Mouse (Mus musculus) heart, postnatal 0 days (tissue): ENCODE data around the gene Zfp810. TPM values are rescaled to one million over a fixed set of nuclear protein-coding genes. Genes with fewer than 3 reads are reported as not detected.

Source experiments
- ATAC-seq: fragments of 200-750 bp; cut with Nextera tagmentation; 2 replicates; pipeline ENCODE4 v1.8.0; 2017; ENCODE audit warnings: low read depth, moderate number of reproducible peaks, moderate library complexity; ENCODE audit not compliant: insufficient read depth
- DNase-seq: peaks from one replicate; pipeline ENCODE4 v3.0.0-alpha.2; 2016; ENCODE audit warnings: low spot score
- H3K27ac ChIP-seq: fragments of 300-500 bp; sonication (generic); 2 replicates; pipeline ENCODE4 v1.5.1; 2014; ENCODE audit warnings: low read depth, mild to moderate bottlenecking
- H3K27me3 ChIP-seq: fragments of 300-500 bp; sonication (generic); 2 replicates; pipeline ENCODE4 v1.6.1; 2014; ENCODE audit warnings: low read length, mixed read lengths; ENCODE audit not compliant: control insufficient read depth, insufficient read depth
- H3K36me3 ChIP-seq: fragments of 300-500 bp; sonication (generic); replicated peaks from 2 replicates; pipeline ENCODE4 v1.6.1; 2014; ENCODE audit warnings: low read length, mixed read lengths; ENCODE audit not compliant: control insufficient read depth, insufficient read depth
- H3K4me1 ChIP-seq: fragments of 300-500 bp; sonication (generic); 2 replicates; pipeline ENCODE4 v1.6.1; 2014; ENCODE audit warnings: antibody characterized with exemption; ENCODE audit not compliant: control insufficient read depth, insufficient read depth
- H3K4me2 ChIP-seq: fragments of 300-500 bp; sonication (generic); 2 replicates; pipeline ENCODE4 v1.6.1; 2014; ENCODE audit warnings: low read depth, mild to moderate bottlenecking, low read length, moderate library complexity
- H3K4me3 ChIP-seq: fragments of 300-500 bp; sonication (generic); 2 replicates; pipeline ENCODE4 v1.5.1; 2014; ENCODE audit warnings: low read depth, low read length
- H3K9ac ChIP-seq: fragments of 300-500 bp; sonication (generic); replicated peaks from 2 replicates; pipeline ENCODE4 v1.6.1; 2014; ENCODE audit warnings: low read depth, low read length, mixed read lengths
- H3K9me3 ChIP-seq: fragments of 300-500 bp; sonication (generic); replicated peaks from 2 replicates; pipeline ENCODE4 v1.6.1; 2016; ENCODE audit warnings: low read length; ENCODE audit not compliant: control insufficient read depth
- CTCF ChIP-seq: IDR thresholded peaks from 2 replicates; pipeline ENCODE4 v1.5.1; 2016; ENCODE audit warnings: antibody characterized with exemption, control low read depth, low read depth
- EP300 ChIP-seq: IDR thresholded peaks from 2 replicates; pipeline ENCODE4 v1.6.1; 2016; ENCODE audit warnings: antibody characterized with exemption, low read depth
- WGBS: fragments of 180-500 bp; shearing (Covaris S2); extraction: QIAGEN DNeasy Blood & Tissue Kit; methylation state at CpG from one replicate; pipeline ENCODE4 v1.1.7; 2014; 5-methylcytosine and 5-hydroxymethylcytosine counted together
- polyA plus RNA-seq: library from polyadenylated mRNA; unstranded; fragments of >200 nt; fragmentation: Nextera tagmentation; extraction: Ambion mirVana; gene quantifications from 2 replicates; pipeline ENCODE4 v1.2.1, GENCODE M21; 2015
- total RNA-seq: library from RNA; depleted of rRNA; stranded (reverse); fragments of >200 nt; gene quantifications from 2 replicates; pipeline ENCODE4 v1.2.3, GENCODE M21; 2014; ENCODE audit warnings: low replicate concordance; rRNA removed

The Zfp810 gene
- total RNA-seq, result 16.7 and 27.8 TPM in 2 replicates
- polyA plus RNA-seq, result 13.1 and 14.3 TPM in 2 replicates

GRCm38 (mm10) chr9:22307156-22307919, at the start of gene Zfp810:
Zfp810 (minus strand) TSS chr9:22307648.
- Histone ChIP-seq H3K27ac (peak within 1 kb of the TSS; percentile 82), H3K36me3 (peaks cover 26% of the 10 kb centered on the region), H3K4me3 (peak within 1 kb of the TSS; percentile 97), H3K9ac (peak within 1 kb of the TSS; percentile 96), H3K4me1 (0 out of 2 replicates have a peak, but pooled peaks cover 8% of the 10 kb centered on the region), H3K27me3 (no peaks in the 10 kb centered on the region), H3K4me2 (peak within 1 kb of the TSS; percentile 93), H3K9me3 (peaks cover 5% of the 10 kb centered on the region)
- under 1% methylated on average over 56 of the region's 56 CpGs for WGBS
- no peak for TF ChIP-seq CTCF
- TF ChIP-seq EP300, result no peak
- peak; percentile 98 for DNase-seq
- ATAC-seq, result peak; percentile 100

- Histone ChIP-seq H3K9me3 (no peaks in the 10 kb centered on the region), H3K9ac (no peak overlapping the region), H3K27ac (no peak overlapping the region), H3K27me3 (no peaks in the 10 kb centered on the region), H3K36me3 (peaks cover 72% of the 10 kb centered on the region), H3K4me1 (no peaks in the 10 kb centered on the region), H3K4me3 (no peak overlapping the region), H3K4me2 (no peak overlapping the region)
- ATAC-seq (no peak), DNase-seq (no peak)
- WGBS, result 95% methylated on average over 3 of the region's 3 CpGs
- TF ChIP-seq EP300 (no peak), CTCF (no peak)
Observed at GRCm38 (mm10) chr9:22355919-22356318, 48.5 kb upstream of the Zfp810 start.

- Histone ChIP-seq H3K9me3 (no peaks in the 10 kb centered on the region), H3K4me2 (no peak overlapping the region), H3K27ac (no peak overlapping the region), H3K36me3 (peaks cover 63% of the 10 kb centered on the region), H3K4me1 (no peaks in the 10 kb centered on the region), H3K27me3 (no peaks in the 10 kb centered on the region), H3K4me3 (no peak overlapping the region), H3K9ac (no peak overlapping the region)
- TF ChIP-seq EP300 (no peak), CTCF (no peak)
- WGBS, result 83% methylated on average over 5 of the region's 5 CpGs
- ATAC-seq, result no peak
- no peak for DNase-seq
Observed at GRCm38 (mm10) chr9:22353901-22354300, 46.5 kb upstream of the Zfp810 start.

- H3K27me3 ChIP-seq, result no peaks in the 10 kb centered on the region
- no peak overlapping the region for H3K9ac ChIP-seq
- no peak overlapping the region for H3K27ac ChIP-seq
- TF ChIP-seq EP300 (no peak), CTCF (no peak)
- no peak for DNase-seq
- H3K9me3 ChIP-seq, result no peaks in the 10 kb centered on the region
- no peaks in the 10 kb centered on the region for H3K4me1 ChIP-seq
- no peak overlapping the region for H3K4me3 ChIP-seq
- no peak for ATAC-seq
- H3K36me3 ChIP-seq, result peaks cover 61% of the 10 kb centered on the region
- 92% methylated on average over 5 of the region's 5 CpGs for WGBS
- no peak overlapping the region for H3K4me2 ChIP-seq
Observed at GRCm38 (mm10) chr9:22353465-22353864, 46.0 kb upstream of the Zfp810 start.

- H3K4me1 ChIP-seq, result no peaks in the 10 kb centered on the region
- H3K27ac ChIP-seq, result no peak overlapping the region
- ATAC-seq (no peak), DNase-seq (no peak)
- H3K4me2 ChIP-seq, result no peak overlapping the region
- 89% methylated on average over 1 of the region's 1 CpGs for WGBS
- no peak overlapping the region for H3K9ac ChIP-seq
- no peaks in the 10 kb centered on the region for H3K27me3 ChIP-seq
- H3K4me3 ChIP-seq, result no peak overlapping the region
- no peaks in the 10 kb centered on the region for H3K9me3 ChIP-seq
- H3K36me3 ChIP-seq, result peaks cover 76% of the 10 kb centered on the region
- TF ChIP-seq EP300, result no peak
- no peak for TF ChIP-seq CTCF
Observed at GRCm38 (mm10) chr9:22340331-22340730, 32.9 kb upstream of the Zfp810 start.

GRCm38 (mm10) chr9:22337217-22337616, 29.8 kb upstream of the Zfp810 start:
- H3K36me3 ChIP-seq, result peaks cover 75% of the 10 kb centered on the region

More at GRCm38 (mm10) chr9:22337217-22337616, 29.8 kb upstream of the Zfp810 start:
- Histone ChIP-seq H3K27me3 (no peaks in the 10 kb centered on the region), H3K27ac (no peak overlapping the region), H3K4me2 (no peak overlapping the region), H3K4me3 (no peak overlapping the region), H3K9me3 (no peaks in the 10 kb centered on the region), H3K9ac (no peak overlapping the region), H3K4me1 (no peaks in the 10 kb centered on the region)
- TF ChIP-seq CTCF (no peak), EP300 (no peak)
- DNase-seq (no peak), ATAC-seq (no peak)
- 100% methylated on average over 2 of the region's 2 CpGs for WGBS
